Mouse (Mus musculus) telencephalon, adult 2 months (tissue): ENCODE data around the gene Olfr1346.
"Not testable (repeated sequence)": the region's sequence is repeated elsewhere in the genome, so short reads cannot be mapped to it uniquely, and the experiment has no call there.

Source experiments
- DNase-seq: peaks from one replicate; pipeline ENCODE4 v3.0.0-alpha.2; 2011; ENCODE audit warnings: low read depth, low spot score

The Olfr1346 gene

DNA sequence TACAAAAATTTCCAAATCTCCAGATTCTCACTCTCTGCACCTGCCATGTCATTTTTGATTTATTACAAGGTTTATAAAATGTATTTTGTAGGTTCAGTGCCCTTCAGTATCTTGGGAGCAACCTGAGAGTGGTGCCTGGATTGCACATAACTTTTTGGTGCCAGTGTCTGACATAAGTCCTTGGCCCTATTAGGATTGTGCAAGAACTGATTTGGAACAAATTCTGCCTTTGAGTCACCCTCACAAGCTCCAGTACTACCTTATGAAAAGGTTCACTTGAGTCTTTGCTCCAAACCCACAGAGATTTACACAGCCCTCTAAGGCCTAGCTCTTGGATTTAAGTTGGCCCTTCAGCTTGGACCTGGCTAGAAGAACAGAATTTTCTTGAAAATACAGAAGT lies at the start of gene Olfr1346:
Gene Olfr1346 (plus strand): TSS at position 151 of the 400 bp plus-strand sequence.
- DNase-seq = no peak

DNA sequence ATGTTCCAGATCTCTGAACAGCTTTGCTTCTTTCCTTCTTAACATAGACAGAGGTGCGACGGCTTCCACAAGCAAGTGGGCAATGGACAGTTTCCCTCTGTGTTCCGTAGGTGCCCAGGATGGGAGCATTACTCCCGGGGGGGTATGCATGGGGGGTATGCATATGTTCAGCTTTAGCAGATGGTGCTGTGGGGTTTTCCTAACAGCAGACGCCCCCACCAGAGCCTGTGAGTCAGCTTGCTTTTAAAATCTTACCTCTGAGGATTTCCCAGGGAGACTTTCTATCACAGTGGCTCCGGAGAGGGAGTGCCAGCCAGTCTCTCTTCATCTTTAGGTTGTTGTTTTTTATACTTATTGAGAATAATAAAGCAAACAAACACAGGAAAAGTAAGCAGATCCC lies 47.0 kb upstream of the Olfr1346 start:
- DNase-seq = peak; percentile 48

DNA sequence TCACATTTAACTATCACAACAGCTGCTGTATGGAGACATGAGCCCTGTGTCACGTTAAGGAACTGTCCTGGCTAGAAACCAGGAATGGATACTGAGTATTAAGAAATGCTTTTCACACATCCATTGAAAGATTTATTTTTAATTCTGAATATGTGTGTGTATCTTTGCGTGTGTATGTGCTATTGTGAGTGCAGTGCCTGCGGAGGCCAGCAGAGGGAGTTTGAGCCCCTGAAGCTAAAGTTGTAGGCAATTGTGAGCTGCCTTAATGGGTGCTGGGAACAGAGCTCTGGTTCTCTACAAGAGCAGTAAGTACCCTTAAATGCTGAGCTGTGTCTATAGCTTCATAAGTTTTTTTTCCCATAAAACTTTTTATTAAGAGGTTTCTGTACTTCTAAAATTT lies 37.5 kb upstream of the Olfr1346 start:
- DNase-seq = no peak

DNA sequence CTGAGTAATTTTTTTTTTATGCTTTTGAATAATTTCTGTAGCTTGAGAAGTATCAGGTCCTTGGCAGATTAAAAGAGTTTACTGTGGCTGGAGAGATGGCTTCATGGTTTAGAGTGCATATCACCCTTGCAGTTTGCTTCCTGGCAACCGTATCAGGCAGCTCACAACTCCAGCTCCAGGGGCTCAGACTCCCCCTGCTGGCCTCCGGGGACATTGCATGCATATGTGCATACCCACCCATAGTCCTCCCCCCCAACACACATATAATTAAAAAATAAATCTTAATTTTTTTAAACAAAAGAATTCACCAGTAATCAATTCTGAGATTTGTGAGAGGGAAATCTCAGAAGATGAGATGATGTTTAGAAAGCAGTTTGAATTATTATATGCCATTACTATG lies 36.6 kb upstream of the Olfr1346 start:
- DNase-seq = no peak

DNA sequence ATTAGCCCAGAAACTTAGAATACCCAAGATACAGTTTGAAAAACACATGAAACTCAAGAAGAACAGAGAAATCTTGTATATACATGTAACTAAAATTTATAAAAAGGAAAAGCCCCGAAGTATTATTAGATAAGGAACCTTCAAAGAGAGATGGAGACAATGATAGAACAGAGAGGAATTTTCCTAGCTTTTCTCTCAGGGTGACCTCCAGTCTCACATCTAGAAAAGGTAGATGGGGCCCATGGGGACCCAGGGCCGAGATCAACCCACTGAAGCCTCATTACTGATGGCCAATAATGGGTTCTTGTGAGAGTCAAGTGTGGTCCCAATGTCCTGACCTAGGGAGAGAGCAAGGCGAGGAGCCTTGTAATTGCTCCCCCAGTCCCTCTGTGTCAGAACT lies 28.5 kb upstream of the Olfr1346 start, which contains the start of gene Olfr1344:
Gene Olfr1344 (plus strand): TSS at position 301 of the 400 bp plus-strand sequence.
- no peak for DNase-seq

DNA sequence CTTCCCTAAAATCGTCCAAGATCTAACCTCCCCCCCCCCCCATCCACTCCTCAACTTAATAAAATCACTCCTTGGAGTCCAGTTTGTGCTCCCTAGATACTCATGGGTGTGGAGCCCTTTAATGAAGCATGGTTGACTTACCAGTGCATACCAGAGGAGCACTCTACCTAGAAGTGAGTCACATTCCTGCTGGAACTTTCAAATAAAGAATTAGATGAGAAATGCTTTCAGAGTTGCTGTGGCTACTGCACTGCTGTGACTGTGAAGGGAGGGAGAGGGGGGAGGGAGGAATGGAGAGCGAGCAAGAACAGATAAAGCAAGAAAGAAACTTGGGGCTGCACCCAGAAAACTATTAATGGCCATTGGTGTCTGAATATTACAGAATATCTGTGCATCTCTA lies 25.7 kb upstream of the Olfr1346 start:
- no peak for DNase-seq

DNA sequence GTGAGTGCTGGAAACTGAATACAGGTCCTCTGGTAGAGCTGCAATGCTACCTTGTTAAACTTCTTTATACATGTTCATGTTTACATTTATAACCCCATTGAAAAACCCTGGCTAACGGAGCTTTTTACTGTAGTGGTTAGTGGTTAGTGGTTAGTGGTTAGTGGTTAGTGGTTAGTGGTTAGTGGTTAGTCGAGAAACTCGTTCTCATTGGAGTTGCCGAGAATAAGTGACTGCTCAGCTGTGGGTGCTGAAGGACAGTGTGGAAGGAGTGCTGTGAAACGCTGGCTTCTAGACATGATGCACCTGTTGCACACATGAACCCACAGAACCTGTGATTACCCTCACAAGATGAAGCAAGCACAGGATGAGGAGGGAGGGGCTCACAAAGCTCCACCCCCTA lies 19.1 kb upstream of the Olfr1346 start:
- no peak for DNase-seq

DNA sequence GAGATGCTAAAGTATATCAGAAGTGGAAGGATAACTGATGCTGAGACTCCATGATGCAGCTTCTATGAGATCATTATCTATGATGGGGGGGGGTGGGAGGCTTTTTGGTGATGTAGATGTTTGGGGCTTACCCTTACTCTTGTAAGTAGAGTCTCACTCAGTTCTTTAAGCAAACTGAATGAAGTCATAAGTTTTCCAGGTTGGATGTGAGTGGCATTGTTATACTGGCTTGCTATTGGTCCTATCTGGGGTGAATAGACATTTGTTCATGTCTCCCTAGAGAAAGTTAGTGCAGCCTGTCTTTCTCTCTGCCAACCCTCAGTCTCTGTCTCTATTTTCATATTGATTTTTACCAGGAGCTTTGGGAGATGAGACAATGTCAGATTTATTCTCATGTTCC lies 11.0 kb upstream of the Olfr1346 start, which contains the start of gene Olfr1336:
Gene Olfr1336 (plus strand): TSS at position 301 of the 400 bp plus-strand sequence.
- no peak for DNase-seq

DNA sequence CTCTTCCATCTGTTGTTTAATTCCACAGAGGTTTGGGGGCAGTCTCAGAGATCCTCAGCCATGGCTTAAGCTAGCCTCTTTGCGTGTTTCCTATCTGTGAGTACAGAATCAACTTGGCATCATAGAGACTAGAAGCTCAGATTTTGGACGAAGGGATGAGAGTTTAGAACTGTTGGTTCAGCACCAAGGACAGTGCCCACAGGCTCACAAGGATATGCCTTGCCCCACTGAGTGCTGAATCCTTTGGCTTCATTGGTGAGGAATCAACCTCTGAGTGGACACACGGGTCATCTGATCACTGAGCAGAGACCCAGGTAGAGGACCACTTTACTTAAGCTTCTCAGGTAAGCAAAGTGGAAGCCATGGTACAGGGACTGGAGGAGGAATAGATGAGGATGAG lies 10.5 kb upstream of the Olfr1346 start:
- no peak for DNase-seq

DNA sequence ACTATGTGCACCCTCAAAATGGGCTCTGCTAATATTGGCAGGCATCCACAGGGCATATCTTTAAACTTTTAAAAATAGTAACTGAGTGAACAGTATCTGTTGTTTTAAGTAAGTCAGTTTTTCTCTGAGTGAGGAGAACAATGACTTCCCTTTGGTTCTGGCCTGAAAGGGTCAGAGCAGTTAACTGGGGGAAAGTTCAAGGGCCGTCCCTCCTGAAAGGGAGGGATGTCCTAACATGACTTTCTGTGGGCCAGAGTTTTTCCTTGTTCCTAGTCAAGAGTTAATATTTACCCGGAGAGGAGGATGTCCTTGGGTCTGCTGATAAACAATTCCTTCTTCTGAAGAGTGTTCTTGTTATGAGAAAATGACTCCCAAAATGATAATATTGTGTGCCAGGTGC lies 10.7 kb downstream of the Olfr1346 start:
- DNase-seq = not testable (repeated sequence)

DNA sequence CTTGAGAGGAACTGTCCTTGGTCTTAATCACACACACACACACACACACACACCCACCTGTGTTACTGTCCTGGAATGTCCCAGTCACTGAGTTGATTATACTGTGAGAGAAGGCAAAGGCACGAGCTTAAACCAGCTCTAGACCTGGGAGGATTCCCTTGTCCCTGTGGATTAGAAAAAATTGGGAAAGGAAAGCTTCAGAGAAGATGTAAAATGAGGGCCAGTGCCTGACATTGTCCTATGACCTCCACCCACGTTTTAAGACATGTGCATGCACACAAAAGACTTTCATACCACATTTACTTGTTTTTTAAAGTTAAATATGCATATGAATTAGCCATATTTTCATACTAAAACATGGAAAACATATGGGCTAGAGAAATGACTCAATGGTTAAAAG lies 19.9 kb downstream of the Olfr1346 start, which contains the start of gene Olfr5:
Gene Olfr5 (minus strand): TSS at position 101 of the 400 bp plus-strand sequence.
- no peak for DNase-seq

DNA sequence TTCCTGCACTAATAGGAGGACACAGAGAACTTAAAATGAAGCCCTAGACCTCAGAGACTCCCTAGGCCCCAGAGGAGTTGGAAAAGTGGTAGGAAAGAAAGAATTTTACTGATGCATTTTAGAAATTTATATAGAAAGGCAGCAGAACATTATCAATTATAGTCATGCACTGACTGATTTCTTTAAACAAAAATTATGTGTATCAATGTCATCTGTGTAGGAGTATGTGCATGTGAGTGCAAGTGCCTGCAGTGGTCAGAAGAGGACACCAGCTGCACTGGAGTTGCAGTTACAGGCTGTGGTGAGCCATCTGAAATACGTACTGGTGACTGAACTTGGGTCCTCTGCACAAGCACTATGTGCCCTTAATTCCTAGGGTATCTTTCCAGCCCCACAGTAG lies 32.8 kb downstream of the Olfr1346 start, which contains the start of gene Olfr1347:
Gene Olfr1347 (minus strand): TSS at position 101 of the 400 bp plus-strand sequence.
- no peak for DNase-seq

DNA sequence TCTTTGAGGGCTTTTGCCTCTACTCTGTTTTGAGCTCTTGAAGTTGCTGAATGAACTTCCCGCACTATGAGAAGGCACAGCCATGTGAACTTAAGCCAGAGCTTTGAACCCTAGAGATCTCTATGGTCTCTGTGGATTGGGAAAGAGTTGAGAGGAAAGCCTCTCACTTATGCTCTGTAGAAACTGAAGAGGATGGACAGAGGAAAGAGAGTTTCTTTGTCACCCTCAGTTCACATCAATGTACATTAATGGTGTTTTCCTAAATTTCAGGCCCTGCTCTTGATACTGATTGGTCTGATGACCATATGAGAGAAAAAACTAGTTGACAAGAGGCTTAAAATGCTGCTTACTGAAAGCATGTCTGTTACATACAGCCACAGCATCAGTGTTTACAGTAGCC lies 41.7 kb downstream of the Olfr1346 start, which contains the start of gene Olfr1348:
Gene Olfr1348 (minus strand): TSS at position 101 of the 400 bp plus-strand sequence.
- DNase-seq = no peak

DNA sequence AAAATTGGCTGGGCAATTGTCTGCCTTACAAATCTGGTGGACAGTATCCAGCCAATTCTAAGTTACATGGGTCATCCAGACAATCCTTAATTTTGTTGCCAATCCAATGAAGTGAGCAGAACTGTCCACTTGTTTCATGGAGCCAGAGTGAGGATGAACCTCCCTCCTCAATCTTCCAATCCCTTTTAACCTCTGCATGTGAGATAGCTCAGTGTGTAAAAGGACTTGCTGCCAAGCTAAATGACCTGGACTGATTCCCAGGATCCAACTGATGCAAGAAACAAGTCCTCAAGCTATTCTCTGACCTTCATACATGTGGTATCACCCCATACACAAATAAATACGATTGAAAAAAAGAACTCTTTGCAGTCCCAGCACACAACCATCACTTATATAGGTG lies 54.8 kb downstream of the Olfr1346 start:
- DNase-seq = no peak

DNA sequence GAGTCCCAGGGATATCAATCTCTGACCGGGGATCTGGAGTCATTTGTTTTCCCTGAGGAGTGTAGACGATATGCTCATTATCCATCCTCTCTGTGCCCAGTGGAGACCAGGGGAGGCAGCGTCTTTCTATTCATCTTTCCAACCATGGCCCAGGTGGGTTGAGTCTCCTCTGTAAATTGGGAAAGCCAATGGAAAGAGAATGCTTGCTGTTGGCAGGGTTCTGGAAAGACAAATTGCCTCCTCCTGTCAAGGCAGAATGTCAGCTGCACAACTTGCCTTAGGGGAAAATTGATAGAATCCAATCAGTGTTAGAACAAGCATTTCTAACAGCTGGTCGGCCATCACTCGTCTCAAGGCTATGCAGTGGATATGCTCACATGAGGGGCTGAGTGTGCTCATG lies 55.9 kb downstream of the Olfr1346 start, which contains the start of gene Olfr1349:
Gene Olfr1349 (minus strand): TSS at position 101 of the 400 bp plus-strand sequence.
- no peak for DNase-seq

DNA sequence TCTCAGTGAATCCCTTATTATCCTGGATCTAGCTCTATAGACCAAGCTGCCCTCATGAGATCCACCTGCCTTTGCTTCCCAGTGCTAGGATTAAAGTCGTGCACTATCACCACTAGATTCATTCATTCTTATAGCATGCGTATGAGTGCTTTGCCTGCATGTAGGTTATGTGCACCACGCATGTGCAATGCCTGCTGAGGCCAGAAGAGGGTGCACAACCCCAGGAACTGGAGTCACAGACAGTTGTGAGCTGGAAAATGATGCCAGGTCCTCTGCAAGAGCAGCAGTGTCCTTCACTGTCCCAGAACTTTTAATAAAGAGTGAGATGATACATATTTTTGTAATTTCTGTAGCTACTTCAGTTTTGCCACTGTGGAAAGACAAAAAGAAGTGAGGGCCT lies 58.1 kb downstream of the Olfr1346 start:
- no peak for DNase-seq

DNA sequence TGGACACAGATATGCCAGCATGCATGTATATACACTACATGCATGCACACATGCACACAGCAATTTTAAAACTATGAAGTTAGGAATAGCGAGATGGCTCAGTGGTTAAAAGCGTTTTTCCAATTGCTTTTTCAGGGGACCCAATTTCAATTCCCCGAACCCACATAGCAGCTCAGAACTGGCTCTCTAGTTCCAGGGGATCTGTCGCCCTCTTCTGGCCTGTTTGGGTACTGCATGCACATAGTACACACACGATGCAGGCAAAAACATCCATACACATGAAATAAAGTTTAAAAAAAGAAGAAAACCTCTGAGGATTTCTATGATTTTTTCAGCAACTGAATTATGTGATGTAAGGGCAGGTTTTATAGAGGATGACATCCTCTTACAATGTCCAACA lies 59.2 kb downstream of the Olfr1346 start:
- no peak for DNase-seq
